Mouse (Mus musculus): ENCODE data around the gene Acad10.

DNA sequence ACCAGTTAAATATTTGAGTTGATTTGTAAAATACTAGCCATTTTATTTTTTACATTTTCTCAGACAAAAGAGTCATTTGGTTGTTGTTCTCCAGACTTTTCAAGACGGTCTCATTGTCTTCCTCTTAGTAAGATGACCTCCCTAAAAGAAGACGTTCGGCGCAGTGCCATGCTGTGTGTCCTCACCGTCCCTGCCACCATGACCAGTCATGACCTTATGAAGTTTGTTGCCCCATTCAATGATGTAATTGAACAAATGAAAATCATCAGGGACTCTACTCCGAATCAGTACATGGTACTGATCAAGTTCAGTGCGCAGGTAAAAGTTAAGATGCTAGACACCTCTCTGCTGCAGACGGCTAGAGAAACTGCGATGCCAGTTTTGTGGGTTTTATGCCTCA lies 4.7 kb upstream of the Acad10 start:
- TF ChIP-seq CTCF (IDR thresholded peaks at IDR 0.05; ENCODE audit: low read depth) (no peak), EP300 (IDR thresholded peaks at IDR 0.05; ENCODE audit: low read depth) (no peak)
